Mouse (Mus musculus) spleen, adult 2 months (tissue): ENCODE data around the gene Gm45194.

Experiments used
- CTCF ChIP-seq: fragments of 200-500 bp; IDR thresholded peaks from 2 replicates; pipeline ENCODE4 v1.5.1; 2011; ENCODE audit warnings: mild to moderate bottlenecking, inconsistent platforms; ENCODE audit not compliant: insufficient read depth, insufficient read length, insufficient replicate concordance; ENCODE audit errors: extremely low read depth
- POLR2A ChIP-seq: fragments of 200-500 bp; IDR thresholded peaks from 2 replicates; pipeline ENCODE4 v1.6.1; 2011; ENCODE audit warnings: low read depth, low read length, inconsistent platforms

GRCm38 (mm10) chrX:112010707-112011106 lies 119.5 kb downstream of the Gm45194 start, which contains the start of gene Tex16:
- TF ChIP-seq POLR2A (no peak), CTCF (no peak)
